Comparison of ENCODE assay signal across 7 mouse cellular contexts in genomic region chr10:99441014-99441413, GRCm38 (mm10).
A peak's percentile ranks its signal among the peaks of the same experiment; 100 is the strongest.
DNase-seq lines count a peak whose midpoint lies in the region; ATAC-seq and TF ChIP-seq lines count a peak whose summit lies in the region.

No protein-coding gene starts in this region.

- H3K4me1 ChIP-seq in midbrain, embryonic 13.5 days (replicated peaks) = no peaks in the 10 kb centered on the region
- peaks cover 4% of the 10 kb centered on the region; the same call in 1 of the 2 replicates for H3K4me1 ChIP-seq in midbrain, embryonic 15.5 days
- 0 out of 2 replicates have a peak, but pooled peaks cover 4% of the 10 kb centered on the region for H3K4me1 ChIP-seq in kidney, postnatal 0 days (replicated peaks; ENCODE audit: insufficient read depth, low read length)
- peaks cover 7% of the 10 kb centered on the region; the same call in 1 of the 2 replicates for H3K4me1 ChIP-seq in lung, postnatal 0 days (ENCODE audit: insufficient read depth, low read depth, low read length)
- no peaks in the 10 kb centered on the region for H3K4me1 ChIP-seq in stomach, embryonic 16.5 days (ENCODE audit: control insufficient read depth, insufficient read depth, low read length)

- no peaks in the 10 kb centered on the region for H3K36me3 ChIP-seq in midbrain, embryonic 13.5 days
- H3K36me3 ChIP-seq in midbrain, embryonic 15.5 days (replicated peaks) = no peaks in the 10 kb centered on the region
- no peaks in the 10 kb centered on the region for H3K36me3 ChIP-seq in kidney, postnatal 0 days (ENCODE audit: insufficient read depth, low read length)
- H3K36me3 ChIP-seq in lung, postnatal 0 days (ENCODE audit: insufficient read depth, low read length) = no peaks in the 10 kb centered on the region
- no peaks in the 10 kb centered on the region for H3K36me3 ChIP-seq in stomach, embryonic 16.5 days (ENCODE audit: control insufficient read depth, insufficient read depth, low read length)

- H3K4me3 ChIP-seq in midbrain, embryonic 13.5 days (replicated peaks) = no peak overlapping the region
- no peak overlapping the region for H3K4me3 ChIP-seq in midbrain, embryonic 15.5 days
- H3K4me3 ChIP-seq in kidney, postnatal 0 days (replicated peaks; ENCODE audit: low read depth, low read length) = no peak overlapping the region
- no peak overlapping the region for H3K4me3 ChIP-seq in lung, postnatal 0 days (ENCODE audit: low read depth, low read length)
- H3K4me3 ChIP-seq in stomach, embryonic 16.5 days (replicated peaks; ENCODE audit: low read length) = no peak overlapping the region

- H3K4me2 ChIP-seq in midbrain, embryonic 13.5 days (replicated peaks) = no peak overlapping the region
- no peak overlapping the region for H3K4me2 ChIP-seq in midbrain, embryonic 15.5 days
- no peak overlapping the region for H3K4me2 ChIP-seq in kidney, postnatal 0 days (ENCODE audit: low read length)
- no peak overlapping the region for H3K4me2 ChIP-seq in lung, postnatal 0 days (replicated peaks; ENCODE audit: low read depth, low read length)
- H3K4me2 ChIP-seq in stomach, embryonic 16.5 days (ENCODE audit: low read depth, low read length) = no peak overlapping the region

- WGBS in midbrain, embryonic 13.5 days = 62% methylated on average over 6 of the region's 6 CpGs
- 44% methylated on average over 6 of the region's 6 CpGs for WGBS in midbrain, embryonic 15.5 days
- WGBS in kidney, postnatal 0 days = 29% methylated on average over 6 of the region's 6 CpGs
- 9% methylated on average over 6 of the region's 6 CpGs for WGBS in lung, postnatal 0 days
- WGBS in stomach, embryonic 16.5 days = 39% methylated on average over 6 of the region's 6 CpGs

- no peaks in the 10 kb centered on the region for H3K9me3 ChIP-seq in midbrain, embryonic 13.5 days
- no peaks in the 10 kb centered on the region for H3K9me3 ChIP-seq in midbrain, embryonic 15.5 days
- peaks cover 5% of the 10 kb centered on the region; the same call in 1 of the 2 replicates for H3K9me3 ChIP-seq in kidney, postnatal 0 days (replicated peaks; ENCODE audit: low read length)
- no peaks in the 10 kb centered on the region for H3K9me3 ChIP-seq in lung, postnatal 0 days (ENCODE audit: low read length)
- no peaks in the 10 kb centered on the region for H3K9me3 ChIP-seq in stomach, embryonic 16.5 days (replicated peaks; ENCODE audit: control insufficient read depth, low read length)

- H3K27me3 ChIP-seq in midbrain, embryonic 13.5 days = no peaks in the 10 kb centered on the region
- no peaks in the 10 kb centered on the region for H3K27me3 ChIP-seq in midbrain, embryonic 15.5 days (replicated peaks)
- no peaks in the 10 kb centered on the region for H3K27me3 ChIP-seq in kidney, postnatal 0 days (ENCODE audit: insufficient read depth, low read length)
- H3K27me3 ChIP-seq in lung, postnatal 0 days (replicated peaks; ENCODE audit: insufficient read depth, low read length) = no peaks in the 10 kb centered on the region
- no peaks in the 10 kb centered on the region for H3K27me3 ChIP-seq in stomach, embryonic 16.5 days (ENCODE audit: control insufficient read depth, insufficient read depth, low read length)

- intact Hi-C loops in gastrocnemius, postnatal 36 days (cut with DNase I) = no loop called here

- peak; percentile 97 for TF ChIP-seq EP300 in lung, postnatal 0 days (IDR thresholded peaks at IDR 0.05)

- TF ChIP-seq CTCF in kidney, postnatal 0 days (IDR thresholded peaks at IDR 0.05; ENCODE audit: low read depth) = no peak
- TF ChIP-seq CTCF in lung, postnatal 0 days (IDR thresholded peaks at IDR 0.05) = peak; percentile 26; the same call in 1 of the 2 replicates

- no peak overlapping the region for H3K9ac ChIP-seq in midbrain, embryonic 13.5 days (replicated peaks)
- no peak overlapping the region for H3K9ac ChIP-seq in midbrain, embryonic 15.5 days
- H3K9ac ChIP-seq in kidney, postnatal 0 days (ENCODE audit: low read depth, low read length) = no peak overlapping the region
- H3K9ac ChIP-seq in lung, postnatal 0 days (replicated peaks; ENCODE audit: low read depth) = no peak overlapping the region
- no peak overlapping the region for H3K9ac ChIP-seq in stomach, embryonic 16.5 days (ENCODE audit: low read length)

- DNase-seq in adrenal gland, adult 18-20 months (ENCODE audit: low spot score in 2 of 2) = peak; percentile 51 to 73
- peak; percentile 45 to 62 for DNase-seq in gastrocnemius, postnatal 36 days
- DNase-seq in kidney, postnatal 0 days (ENCODE audit: low spot score) = peak; percentile 88
- DNase-seq in lung, postnatal 0 days (ENCODE audit: low spot score) = peak; percentile 95

- peak; percentile 34; the same call in 1 of the 2 replicates for ATAC-seq in midbrain, embryonic 13.5 days
- no peak for ATAC-seq in midbrain, embryonic 15.5 days (replicated peaks)
- no peak for ATAC-seq in kidney, postnatal 0 days (replicated peaks; ENCODE audit: low FRiP score, low read depth)
- ATAC-seq in lung, postnatal 0 days = peak; percentile 79
- ATAC-seq in stomach, embryonic 16.5 days (ENCODE audit: insufficient read depth, low FRiP score) = no peak

- H3K27ac ChIP-seq in midbrain, embryonic 13.5 days = no peak overlapping the region
- H3K27ac ChIP-seq in midbrain, embryonic 15.5 days = no peak overlapping the region
- no peak overlapping the region for H3K27ac ChIP-seq in kidney, postnatal 0 days
- 0 out of 2 replicates have a peak overlapping the region, but pooled peaks have one; percentile 23 for H3K27ac ChIP-seq in lung, postnatal 0 days (ENCODE audit: low read length)
- H3K27ac ChIP-seq in stomach, embryonic 16.5 days (ENCODE audit: low read length) = peak overlapping the region; percentile 25

Comparison
In these comparisons a context has a peak if more than half of its experiments do, and no peak if none do; other contexts are left out.
1. ATAC-seq: peak in midbrain, embryonic 13.5 days (single experiment) and lung, postnatal 0 days (single experiment); none in midbrain, embryonic 15.5 days (single experiment), kidney, postnatal 0 days (single experiment) and stomach, embryonic 16.5 days (single experiment).
2. H3K27ac ChIP-seq: peak in lung, postnatal 0 days (single experiment) and stomach, embryonic 16.5 days (single experiment); none in midbrain, embryonic 13.5 days (single experiment), midbrain, embryonic 15.5 days (single experiment) and kidney, postnatal 0 days (single experiment).
3. Peak in every context shown above with its lines, with median percentiles within 50 percentile points of each other: DNase-seq.